Mouse (Mus musculus): ENCODE data around the gene Fen1. TPM values are rescaled to one million over a fixed set of nuclear protein-coding genes. Genes with fewer than 3 reads are reported as not detected.

The Fen1 gene
- polyA plus RNA-seq, 1 experiment from 2014 or later, result 54.9 TPM

Small RNA genes lying within 50 kb of the gene (microRNA-seq; reads per million reads assigned to microRNA genes)
- gene Mir6993, result not detected

Other genes starting within 250 kb of the Fen1 start
- gene Fth1, start 223.6 kb downstream of the Fen1 start, polyA plus RNA-seq (2015; fragmentation: Nextera tagmentation; extraction: Ambion mirVana), result 1,934 and 2,252 TPM in 2 replicates
- gene Best1, start 202.5 kb downstream of the Fen1 start, polyA plus RNA-seq (2015; fragmentation: Nextera tagmentation; extraction: Ambion mirVana), result 0.28 and 0.30 TPM in 2 replicates
- 22.1 and 24.0 TPM in 2 replicates for gene Rab3il1, start 202.5 kb downstream of the Fen1 start, polyA plus RNA-seq (2015; fragmentation: Nextera tagmentation; extraction: Ambion mirVana)
- 31.5 and 46.1 TPM in 2 replicates for gene Fads3, start 162.6 kb downstream of the Fen1 start, polyA plus RNA-seq (2015; fragmentation: Nextera tagmentation; extraction: Ambion mirVana)
- 31.5 and 31.7 TPM in 2 replicates for gene Fads2, start 102.4 kb downstream of the Fen1 start, polyA plus RNA-seq (2015; fragmentation: Nextera tagmentation; extraction: Ambion mirVana)
- 39.8 and 44.7 TPM in 2 replicates for gene Fads1, start 21.3 kb downstream of the Fen1 start, polyA plus RNA-seq (2015; fragmentation: Nextera tagmentation; extraction: Ambion mirVana)
- gene Tmem258, start 155 bp downstream of the Fen1 start, polyA plus RNA-seq (2015; fragmentation: Nextera tagmentation; extraction: Ambion mirVana), result 323 and 360 TPM in 2 replicates
- 4.2 TPM in 2 replicates for gene Myrf, start 36.6 kb upstream of the Fen1 start, polyA plus RNA-seq (2015; fragmentation: Nextera tagmentation; extraction: Ambion mirVana)
- 0.89 and 0.92 TPM in 2 replicates for gene Dagla, start 100.7 kb upstream of the Fen1 start, polyA plus RNA-seq (2015; fragmentation: Nextera tagmentation; extraction: Ambion mirVana)
- 0.49 and 0.80 TPM in 2 replicates for gene Syt7, start 184.9 kb upstream of the Fen1 start, polyA plus RNA-seq (2015; fragmentation: Nextera tagmentation; extraction: Ambion mirVana)

Data from heart, embryonic 16.5 days (tissue).